8 mouse cellular contexts compared by ENCODE assay signal in the genomic region with DNA sequence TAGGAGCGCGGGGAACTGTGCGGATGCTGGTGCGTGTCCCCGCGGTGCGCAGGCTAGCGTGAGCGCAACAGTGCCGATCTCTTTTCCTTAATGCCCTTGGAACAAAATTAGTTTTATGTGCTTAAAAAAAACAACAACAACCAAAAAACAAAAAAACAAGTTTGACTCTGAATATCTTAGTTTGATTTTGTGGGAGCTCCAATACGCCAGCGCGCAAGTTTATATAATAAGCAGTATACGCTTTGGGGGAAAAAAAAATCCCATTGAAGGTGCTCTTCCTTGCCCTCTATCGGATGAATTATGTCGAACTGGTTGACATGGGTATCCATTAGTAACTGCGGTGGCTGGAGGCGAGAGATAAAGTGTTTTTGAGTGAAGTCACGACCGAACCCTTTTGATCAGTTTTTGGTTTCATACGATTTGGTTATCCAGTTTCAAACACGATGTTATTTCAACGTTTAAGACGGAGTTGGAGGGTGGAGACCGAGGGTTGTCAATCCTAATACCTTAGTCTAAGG. TPM values are rescaled to one million over a fixed set of nuclear protein-coding genes. Genes with fewer than 3 reads are reported as not detected.
A peak's percentile ranks its signal among the peaks of the same experiment; 100 is the strongest.
DNase-seq lines count a peak whose midpoint lies in the region; ATAC-seq and TF ChIP-seq lines count a peak whose summit lies in the region.

No protein-coding gene starts in this region.

- H3K9ac ChIP-seq in kidney, postnatal 0 days (ENCODE audit: low read depth, low read length) = peak overlapping the region; percentile 53; the same call in 1 of the 2 replicates
- H3K9ac ChIP-seq in ES-E14 (ENCODE audit: insufficient read depth, low read depth, low read length, poor library complexity, severe bottlenecking) = peak overlapping the region; percentile 61
- H3K9ac ChIP-seq in hindbrain, embryonic 11.5 days (ENCODE audit: low read depth, low read length) = no peak overlapping the region
- peak overlapping the region; percentile 58 for H3K9ac ChIP-seq in stomach, embryonic 16.5 days (ENCODE audit: low read length)

- peaks cover 4% of the 10 kb centered on the region; the same call in 1 of the 2 replicates for H3K4me1 ChIP-seq in kidney, postnatal 0 days (replicated peaks; ENCODE audit: insufficient read depth, low read length)
- 0 out of 4 replicates have a peak, but pooled peaks cover 0 to 3% of the 10 kb centered on the region in 2 experiments for H3K4me1 ChIP-seq in ES-E14 (ENCODE audit: control insufficient read depth in 2 of 2, insufficient read depth in 2 of 2, low read length in 2 of 2, poor library complexity in 1 of 2)
- H3K4me1 ChIP-seq in hindbrain, embryonic 11.5 days (replicated peaks; ENCODE audit: control insufficient read depth, insufficient read depth, low read length) = no peaks in the 10 kb centered on the region
- H3K4me1 ChIP-seq in megakaryocyte, embryonic 14.5 days = peaks cover 36% of the 10 kb centered on the region
- no peaks in the 10 kb centered on the region for H3K4me1 ChIP-seq in stomach, embryonic 16.5 days (ENCODE audit: control insufficient read depth, insufficient read depth, low read length)

- no peak for ATAC-seq in kidney, postnatal 0 days (replicated peaks; ENCODE audit: low FRiP score, low read depth)
- ATAC-seq in hindbrain, embryonic 11.5 days (ENCODE audit: low FRiP score) = no peak; the same call in 1 of the 2 replicates
- no peak for ATAC-seq in stomach, embryonic 16.5 days (ENCODE audit: insufficient read depth, low FRiP score)

- H3K27me3 ChIP-seq in kidney, postnatal 0 days (ENCODE audit: insufficient read depth, low read length) = peaks cover 5% of the 10 kb centered on the region; the same call in 1 of the 2 replicates
- peaks cover 9% of the 10 kb centered on the region for H3K27me3 ChIP-seq in hindbrain, embryonic 11.5 days (ENCODE audit: control insufficient read depth, insufficient read depth, low read length)
- peaks cover 11% of the 10 kb centered on the region for H3K27me3 ChIP-seq in megakaryocyte, embryonic 14.5 days (replicated peaks)
- peaks cover 8% of the 10 kb centered on the region; the same call in 1 of the 2 replicates for H3K27me3 ChIP-seq in stomach, embryonic 16.5 days (ENCODE audit: control insufficient read depth, insufficient read depth, low read length)

- WGBS in kidney, postnatal 0 days = 4% methylated on average over 25 of the region's 25 CpGs
- WGBS in hindbrain, embryonic 11.5 days = 5% methylated on average over 25 of the region's 25 CpGs
- 4% methylated on average over 25 of the region's 25 CpGs for WGBS in stomach, embryonic 16.5 days

- H3K4me3 ChIP-seq in kidney, postnatal 0 days (replicated peaks; ENCODE audit: low read depth, low read length) = peak overlapping the region; percentile 50
- peak overlapping the region; percentile 73 to 93 for H3K4me3 ChIP-seq in ES-E14 (ENCODE audit: insufficient read depth in 1 of 2, low read depth in 1 of 2, low read length in 2 of 2, poor library complexity in 1 of 2, severe bottlenecking in 1 of 2)
- H3K4me3 ChIP-seq in hindbrain, embryonic 11.5 days (ENCODE audit: low read depth, low read length) = peak overlapping the region; percentile 68
- H3K4me3 ChIP-seq in megakaryocyte, embryonic 14.5 days (replicated peaks) = peak overlapping the region; percentile 96
- peak overlapping the region; percentile 48 for H3K4me3 ChIP-seq in stomach, embryonic 16.5 days (replicated peaks; ENCODE audit: low read length)

- no peak overlapping the region for H3K27ac ChIP-seq in kidney, postnatal 0 days
- H3K27ac ChIP-seq in ES-E14 (ENCODE audit: insufficient read depth, low read depth, low read length, poor library complexity, severe bottlenecking) = no peak overlapping the region
- H3K27ac ChIP-seq in hindbrain, embryonic 11.5 days (ENCODE audit: low read depth, low read length) = no peak overlapping the region
- no peak overlapping the region for H3K27ac ChIP-seq in stomach, embryonic 16.5 days (ENCODE audit: low read length)

- H3K4me2 ChIP-seq in kidney, postnatal 0 days (ENCODE audit: low read length) = peak overlapping the region; percentile 99
- H3K4me2 ChIP-seq in hindbrain, embryonic 11.5 days (replicated peaks; ENCODE audit: low read depth, low read length) = peak overlapping the region; percentile 100
- H3K4me2 ChIP-seq in stomach, embryonic 16.5 days (ENCODE audit: low read depth, low read length) = peak overlapping the region; percentile 89

- in situ Hi-C loops in ES-E14 (cut with MboI; ENCODE audit: low sequenced_read_pairs in 2 of 2, unreplicated experiment in 2 of 2) = loop anchor here in 1 of 2 experiments (10.0 kb wide), 1 partner anchor 317 kb away; no protein-coding TSS in a partner anchor

- DNase-seq in kidney, postnatal 0 days (ENCODE audit: low spot score) = peak; percentile 25
- no peak for DNase-seq in kidney, postnatal 14 days
- no peak for DNase-seq in ES-E14 (ENCODE audit: low read depth, low spot score)
- DNase-seq in cerebellum, adult 9-11 months = peak; percentile 65
- peak; percentile 44 for DNase-seq in hindbrain, embryonic 11.5 days (ENCODE audit: low spot score)
- no peak for DNase-seq in adrenal gland, postnatal 14 days

- TF ChIP-seq CTCF in kidney, postnatal 0 days (IDR thresholded peaks at IDR 0.05; ENCODE audit: low read depth) = peak; percentile 31; the same call in 1 of the 2 replicates

- H3K9me3 ChIP-seq in kidney, postnatal 0 days (replicated peaks; ENCODE audit: low read length) = no peaks in the 10 kb centered on the region
- H3K9me3 ChIP-seq in ES-E14 (ENCODE audit: control insufficient read depth, insufficient read depth, low read depth, low read length) = no peaks in the 10 kb centered on the region
- no peaks in the 10 kb centered on the region for H3K9me3 ChIP-seq in hindbrain, embryonic 11.5 days (ENCODE audit: control insufficient read depth, low read length)
- no peaks in the 10 kb centered on the region for H3K9me3 ChIP-seq in megakaryocyte, embryonic 14.5 days
- no peaks in the 10 kb centered on the region for H3K9me3 ChIP-seq in stomach, embryonic 16.5 days (replicated peaks; ENCODE audit: control insufficient read depth, low read length)

- no peaks in the 10 kb centered on the region for H3K36me3 ChIP-seq in kidney, postnatal 0 days (ENCODE audit: insufficient read depth, low read length)
- H3K36me3 ChIP-seq in ES-E14 (ENCODE audit: control insufficient read depth, insufficient read depth, low read length, poor library complexity, severe bottlenecking) = no peaks in the 10 kb centered on the region
- no peaks in the 10 kb centered on the region for H3K36me3 ChIP-seq in hindbrain, embryonic 11.5 days (ENCODE audit: control insufficient read depth, insufficient read depth, low read length)
- H3K36me3 ChIP-seq in megakaryocyte, embryonic 14.5 days (replicated peaks; ENCODE audit: low read length) = no peaks in the 10 kb centered on the region
- H3K36me3 ChIP-seq in stomach, embryonic 16.5 days (ENCODE audit: control insufficient read depth, insufficient read depth, low read length) = no peaks in the 10 kb centered on the region

TF ChIP-seq in ES-E14, 5 proteins besides CTCF, POLR2A, EP300 and RAD21:
- TF ChIP-seq ZNF384 (IDR thresholded peaks at IDR 0.05; ENCODE audit: low read depth, low read length) (peak; percentile 76), HCFC1 (IDR thresholded peaks at IDR 0.05; ENCODE audit: borderline replicate concordance, insufficient read depth, low read length) (no peak)

RNA-seq across cellular contexts. Expression of gene Specc1, which starts 0.8 kb away (rescaled TPM):
- 8.7 and 10.2 TPM in 2 replicates for polyA plus RNA-seq in kidney, postnatal 0 days (2015; fragmentation: Nextera tagmentation; extraction: Ambion mirVana)
- total RNA-seq in ES-E14 (2012; rRNA removed) = 15.3 and 19.9 TPM in 2 replicates
- polyA plus RNA-seq in hindbrain, embryonic 11.5 days (2014; fragmentation: Nextera tagmentation; extraction: Ambion mirVana) = 18.4 and 26.3 TPM in 2 replicates
- 7.1 and 13.9 TPM in 2 replicates for polyA plus RNA-seq in megakaryocyte, embryonic 14.5 days (2012; ENCODE audit: insufficient read depth, low replicate concordance)
- polyA plus RNA-seq in stomach, embryonic 16.5 days (2015; fragmentation: Nextera tagmentation; extraction: Ambion mirVana) = 7.6 and 7.7 TPM in 2 replicates
- 17.1 and 19.6 TPM in 2 replicates for total RNA-seq in adrenal gland, postnatal 14 days (2021)

RNA-seq across cellular contexts. Expression of gene Akap10, which starts 27.3 kb away (rescaled TPM):
- 8.1 and 9.4 TPM in 2 replicates for polyA plus RNA-seq in kidney, postnatal 0 days (2015; fragmentation: Nextera tagmentation; extraction: Ambion mirVana)
- 23.5 and 24.2 TPM in 2 replicates for total RNA-seq in ES-E14 (2012; rRNA removed)
- polyA plus RNA-seq in hindbrain, embryonic 11.5 days (2014; fragmentation: Nextera tagmentation; extraction: Ambion mirVana) = 16.9 and 17.1 TPM in 2 replicates
- polyA plus RNA-seq in megakaryocyte, embryonic 14.5 days (2012; ENCODE audit: insufficient read depth, low replicate concordance) = 6.6 TPM in 1 of 2 replicates, not detected in the other
- 12.2 and 14.1 TPM in 2 replicates for polyA plus RNA-seq in stomach, embryonic 16.5 days (2015; fragmentation: Nextera tagmentation; extraction: Ambion mirVana)
- 23.7 and 27.1 TPM in 2 replicates for total RNA-seq in adrenal gland, postnatal 14 days (2021)

Comparison
In these comparisons a context has a peak if more than half of its experiments do, and no peak if none do; other contexts are left out.
1. DNase-seq: peak in kidney, postnatal 0 days (single experiment), cerebellum, adult 9-11 months (single experiment) and hindbrain, embryonic 11.5 days (single experiment); none in kidney, postnatal 14 days (single experiment), ES-E14 (single experiment) and adrenal gland, postnatal 14 days (single experiment).
2. Peak in every context shown above with its lines, with median percentiles within 50 percentile points of each other: H3K4me2 ChIP-seq and H3K4me3 ChIP-seq.